Mouse (Mus musculus) kidney, embryonic 14.5 days (tissue): ENCODE measurements around the gene Exoc1. TPM values are rescaled to one million over a fixed set of nuclear protein-coding genes. Genes with fewer than 3 reads are reported as not detected.

Experiments
- ATAC-seq: fragments of 200-750 bp; cut with Nextera tagmentation; 2 replicates; pipeline ENCODE4 v1.8.0; 2017; ENCODE audit warnings: moderate number of reproducible peaks, mild to moderate bottlenecking, moderate TSS enrichment, moderate library complexity; ENCODE audit not compliant: low FRiP score, low TSS enrichment
- H3K27ac ChIP-seq: fragments of 300-500 bp; sonication (generic); 2 replicates; pipeline ENCODE4 v1.5.1; 2014; ENCODE audit warnings: low read depth, mild to moderate bottlenecking, low read length, moderate library complexity, mixed read lengths
- H3K27me3 ChIP-seq: fragments of 300-500 bp; sonication (generic); 2 replicates; pipeline ENCODE4 v1.6.1; 2014; ENCODE audit warnings: mild to moderate bottlenecking, low read length; ENCODE audit not compliant: control insufficient read depth, insufficient read depth
- H3K36me3 ChIP-seq: fragments of 300-500 bp; sonication (generic); 2 replicates; pipeline ENCODE4 v1.6.1; 2014; ENCODE audit warnings: low read length, mixed read lengths; ENCODE audit not compliant: control insufficient read depth, insufficient read depth
- H3K4me1 ChIP-seq: fragments of 300-500 bp; sonication (generic); 2 replicates; pipeline ENCODE4 v1.6.1; 2014; ENCODE audit warnings: low read length, mixed read lengths; ENCODE audit not compliant: control insufficient read depth, insufficient read depth
- H3K4me2 ChIP-seq: fragments of 300-500 bp; sonication (generic); replicated peaks from 2 replicates; pipeline ENCODE4 v1.6.1; 2014; ENCODE audit warnings: low read depth, mild to moderate bottlenecking, low read length
- H3K4me3 ChIP-seq: fragments of 300-500 bp; sonication (generic); 2 replicates; pipeline ENCODE4 v1.5.1; 2014; ENCODE audit warnings: mild to moderate bottlenecking, low read length
- H3K9ac ChIP-seq: fragments of 300-500 bp; sonication (generic); 2 replicates; pipeline ENCODE4 v1.6.1; 2014; ENCODE audit warnings: low read depth, mild to moderate bottlenecking, low read length, moderate library complexity
- H3K9me3 ChIP-seq: fragments of 300-500 bp; sonication (generic); 2 replicates; pipeline ENCODE4 v1.6.1; 2016; ENCODE audit warnings: low read length; ENCODE audit not compliant: control insufficient read depth
- WGBS: fragments of 180-500 bp; shearing (Covaris S2); extraction: QIAGEN DNeasy Blood & Tissue Kit; methylation state at CpG from one replicate; pipeline ENCODE4 v1.1.7; 2014; 5-methylcytosine and 5-hydroxymethylcytosine counted together
- polyA plus RNA-seq: library from polyadenylated mRNA; unstranded; fragments of >200 nt; fragmentation: Nextera tagmentation; extraction: Ambion mirVana; gene quantifications from 2 replicates; pipeline ENCODE4 v1.2.1, GENCODE M21; 2014

Gene Exoc1
- 29.3 and 41.3 TPM in 2 replicates for polyA plus RNA-seq

- Histone ChIP-seq H3K36me3 (peaks cover 5% of the 10 kb centered on the region; the same call in 1 of the 2 replicates), H3K9me3 (no peaks in the 10 kb centered on the region), H3K27ac (peak within 1 kb of the TSS; percentile 90), H3K27me3 (no peaks in the 10 kb centered on the region), H3K9ac (peak within 1 kb of the TSS; percentile 84), H3K4me2 (peak within 1 kb of the TSS; percentile 91), H3K4me1 (peaks cover 7% of the 10 kb centered on the region), H3K4me3 (peak within 1 kb of the TSS; percentile 93)
- ATAC-seq, result peak; percentile 99
- WGBS, result under 1% methylated on average over 39 of the region's 39 CpGs
Observed at GRCm38 (mm10) chr5:76529040-76529703, at the start of gene Exoc1. Gene Exoc1, plus strand, starts transcription at chr5:76529311.

- 54% methylated on average over 5 of the region's 5 CpGs for WGBS
- no peaks in the 10 kb centered on the region for H3K9me3 ChIP-seq
- H3K36me3 ChIP-seq, result no peaks in the 10 kb centered on the region
- H3K4me1 ChIP-seq, result no peaks in the 10 kb centered on the region
- ATAC-seq, result no peak
- H3K9ac ChIP-seq, result no peak within 1 kb of the TSS
- no peak within 1 kb of the TSS for H3K27ac ChIP-seq
- no peaks in the 10 kb centered on the region for H3K27me3 ChIP-seq
- H3K4me3 ChIP-seq, result no peak within 1 kb of the TSS
- no peak within 1 kb of the TSS for H3K4me2 ChIP-seq
Observed at GRCm38 (mm10) chr5:76483811-76484210, 45.3 kb upstream of the Exoc1 start, which contains the start of gene Gm7271. Gene Gm7271, plus strand, starts transcription at chr5:76484040.

GRCm38 (mm10) chr5:76495126-76495525, 34.0 kb upstream of the Exoc1 start:
- Histone ChIP-seq H3K27ac (no peak overlapping the region), H3K27me3 (no peaks in the 10 kb centered on the region), H3K36me3 (no peaks in the 10 kb centered on the region), H3K9me3 (no peaks in the 10 kb centered on the region), H3K4me3 (no peak overlapping the region), H3K4me2 (no peak overlapping the region), H3K4me1 (no peaks in the 10 kb centered on the region), H3K9ac (no peak overlapping the region)
- ATAC-seq, result no peak
- 84% methylated on average over 13 of the region's 13 CpGs for WGBS

- no peaks in the 10 kb centered on the region for H3K36me3 ChIP-seq
- no peak overlapping the region for H3K4me2 ChIP-seq
- no peaks in the 10 kb centered on the region for H3K27me3 ChIP-seq
- no peak overlapping the region for H3K9ac ChIP-seq
- 94% methylated on average over 1 of the region's 1 CpGs for WGBS
- no peaks in the 10 kb centered on the region for H3K9me3 ChIP-seq
- H3K4me3 ChIP-seq, result no peak overlapping the region
- no peak for ATAC-seq
- H3K27ac ChIP-seq, result no peak overlapping the region
- H3K4me1 ChIP-seq, result no peaks in the 10 kb centered on the region
Observed at GRCm38 (mm10) chr5:76522446-76522845, 6.7 kb upstream of the Exoc1 start.

- H3K9ac ChIP-seq, result no peak overlapping the region
- H3K9me3 ChIP-seq, result no peaks in the 10 kb centered on the region
- WGBS, result 70% methylated on average over 5 of the region's 5 CpGs
Observed at GRCm38 (mm10) chr5:76524623-76525022, 4.5 kb upstream of the Exoc1 start.

GRCm38 (mm10) chr5:76525066-76525465, 4.0 kb upstream of the Exoc1 start:
- H3K4me1 ChIP-seq, result peaks cover 4% of the 10 kb centered on the region
- no peak overlapping the region for H3K4me3 ChIP-seq
- no peak overlapping the region for H3K9ac ChIP-seq
- H3K9me3 ChIP-seq, result no peaks in the 10 kb centered on the region
- no peak overlapping the region for H3K4me2 ChIP-seq
- ATAC-seq, result no peak
- WGBS, result 54% methylated on average over 4 of the region's 4 CpGs
- no peak overlapping the region for H3K27ac ChIP-seq
- H3K27me3 ChIP-seq, result no peaks in the 10 kb centered on the region
- H3K36me3 ChIP-seq, result no peaks in the 10 kb centered on the region

More at GRCm38 (mm10) chr5:76524623-76525022, 4.5 kb upstream of the Exoc1 start:
- Histone ChIP-seq H3K4me3 (no peak overlapping the region), H3K27me3 (no peaks in the 10 kb centered on the region), H3K36me3 (no peaks in the 10 kb centered on the region), H3K4me2 (no peak overlapping the region), H3K27ac (no peak overlapping the region), H3K4me1 (peaks cover under 1% of the 10 kb centered on the region; the same call in 1 of the 2 replicates)
- no peak for ATAC-seq

GRCm38 (mm10) chr5:76525829-76526228, 3.3 kb upstream of the Exoc1 start:
- H3K4me1 ChIP-seq, result peaks cover 7% of the 10 kb centered on the region
- H3K9ac ChIP-seq, result no peak overlapping the region
- no peak overlapping the region for H3K4me3 ChIP-seq
- no peak for ATAC-seq
- no peak overlapping the region for H3K4me2 ChIP-seq
- WGBS, result 53% methylated on average over 2 of the region's 2 CpGs
- H3K27ac ChIP-seq, result no peak overlapping the region
- H3K9me3 ChIP-seq, result no peaks in the 10 kb centered on the region
- no peaks in the 10 kb centered on the region for H3K36me3 ChIP-seq
- H3K27me3 ChIP-seq, result no peaks in the 10 kb centered on the region

GRCm38 (mm10) chr5:76529704-76530066, 574 bp downstream of the Exoc1 start:
- peak overlapping the region; percentile 93 for H3K4me3 ChIP-seq
- 8% methylated on average over 9 of the region's 9 CpGs for WGBS
- H3K4me2 ChIP-seq, result peak overlapping the region; percentile 91
- peak overlapping the region; percentile 90 for H3K27ac ChIP-seq
- H3K9me3 ChIP-seq, result no peaks in the 10 kb centered on the region
- H3K4me1 ChIP-seq, result peaks cover 7% of the 10 kb centered on the region
- peak; percentile 28 for ATAC-seq
- peaks cover 5% of the 10 kb centered on the region; the same call in 1 of the 2 replicates for H3K36me3 ChIP-seq
- H3K27me3 ChIP-seq, result no peaks in the 10 kb centered on the region
- H3K9ac ChIP-seq, result peak overlapping the region; percentile 84

GRCm38 (mm10) chr5:76533186-76533585, 4.1 kb downstream of the Exoc1 start:
- Histone ChIP-seq H3K27ac (no peak overlapping the region), H3K4me2 (no peak overlapping the region), H3K9ac (no peak overlapping the region), H3K36me3 (peaks cover 29% of the 10 kb centered on the region; the same call in 1 of the 2 replicates), H3K4me1 (peaks cover 7% of the 10 kb centered on the region), H3K4me3 (no peak overlapping the region), H3K27me3 (no peaks in the 10 kb centered on the region), H3K9me3 (no peaks in the 10 kb centered on the region)
- WGBS, result 87% methylated on average over 6 of the region's 6 CpGs
- ATAC-seq, result no peak
